Comparison of ENCODE assay signal across 15 mouse cellular contexts in genomic region chr10:62305090-62305489, GRCm38 (mm10). TPM values are rescaled to one million over a fixed set of nuclear protein-coding genes. Genes with fewer than 3 reads are reported as not detected.
"Had no signal": no experiment of that assay in that cellular context is flagged by ENCODE, and none has a peak within 500 bp of the region (broad histone marks: within the 10 kb centered on the region; RNA-seq: fewer than 3 reads in every experiment).

No protein-coding gene starts in this region.

- DNase-seq: kidney, postnatal 25 days; layer of hippocampus, adult 9-11 months; layer of hippocampus, postnatal 36 days; liver, embryonic 13.5 days; lung, adult 2 months; lung, postnatal 14 days; lung, postnatal 4 days; midbrain, embryonic 14.5 days; thymus, adult 18-20 months; thymus, postnatal 36 days had no signal

RNA-seq across cellular contexts. Expression of gene Tacr2, which starts 52.9 kb away (rescaled TPM):
- total RNA-seq: layer of hippocampus, adult 2 months; layer of hippocampus, postnatal 36 days; liver, adult 2 months; megakaryocyte progenitor cell, adult 5-6 weeks; megakaryocyte-erythroid progenitor cell, adult 5-6 weeks; midbrain, postnatal 0 days had no signal
